Mouse (Mus musculus) hindbrain, embryonic 15.5 days (tissue): ENCODE measurements around the gene Chrna5. TPM values are rescaled to one million over a fixed set of nuclear protein-coding genes. Genes with fewer than 3 reads are reported as not detected.

ENCODE experiments used
- ATAC-seq: fragments of 200-750 bp; cut with Nextera tagmentation; 2 replicates; pipeline ENCODE4 v1.8.0; 2017; ENCODE audit warnings: low read depth, moderate number of reproducible peaks, moderate TSS enrichment; ENCODE audit not compliant: low FRiP score
- H3K27ac ChIP-seq: fragments of 300-500 bp; sonication (generic); replicated peaks from 2 replicates; pipeline ENCODE4 v1.5.1; 2015; ENCODE audit warnings: mild to moderate bottlenecking, inconsistent platforms
- H3K27me3 ChIP-seq: fragments of 300-500 bp; sonication (generic); 2 replicates; pipeline ENCODE4 v1.6.1; 2015; ENCODE audit warnings: control low read depth, inconsistent platforms
- H3K36me3 ChIP-seq: fragments of 300-500 bp; sonication (generic); 2 replicates; pipeline ENCODE4 v1.6.1; 2015; ENCODE audit warnings: control low read depth, inconsistent platforms
- H3K4me1 ChIP-seq: fragments of 300-500 bp; sonication (generic); replicated peaks from 2 replicates; pipeline ENCODE4 v1.6.1; 2015; ENCODE audit warnings: control low read depth, inconsistent platforms
- H3K4me2 ChIP-seq: fragments of 300-500 bp; sonication (generic); 2 replicates; pipeline ENCODE4 v1.6.1; 2015; ENCODE audit warnings: moderate library complexity, mild to moderate bottlenecking, inconsistent platforms
- H3K4me3 ChIP-seq: fragments of 300-500 bp; sonication (generic); 2 replicates; pipeline ENCODE4 v1.5.1; 2015; ENCODE audit warnings: mild to moderate bottlenecking, inconsistent platforms
- H3K9ac ChIP-seq: fragments of 300-500 bp; sonication (generic); 2 replicates; pipeline ENCODE4 v1.6.1; 2015; ENCODE audit warnings: inconsistent platforms
- H3K9me3 ChIP-seq: fragments of 300-500 bp; sonication (generic); 2 replicates; pipeline ENCODE4 v1.6.1; 2016; ENCODE audit warnings: control low read depth, inconsistent platforms
- WGBS: fragments of 180-500 bp; shearing (Covaris S2); methylation state at CpG from one replicate; pipeline ENCODE4 v1.1.7; 2015; 5-methylcytosine and 5-hydroxymethylcytosine counted together
- polyA plus RNA-seq: library from polyadenylated mRNA; unstranded; fragments of >200 nt; fragmentation: Nextera tagmentation; extraction: Ambion mirVana; gene quantifications from 2 replicates; pipeline ENCODE4 v1.2.1, GENCODE M21; 2015

Chrna5 gene
- polyA plus RNA-seq, 1 experiment from 2014 or later = 4.5 TPM

DNA sequence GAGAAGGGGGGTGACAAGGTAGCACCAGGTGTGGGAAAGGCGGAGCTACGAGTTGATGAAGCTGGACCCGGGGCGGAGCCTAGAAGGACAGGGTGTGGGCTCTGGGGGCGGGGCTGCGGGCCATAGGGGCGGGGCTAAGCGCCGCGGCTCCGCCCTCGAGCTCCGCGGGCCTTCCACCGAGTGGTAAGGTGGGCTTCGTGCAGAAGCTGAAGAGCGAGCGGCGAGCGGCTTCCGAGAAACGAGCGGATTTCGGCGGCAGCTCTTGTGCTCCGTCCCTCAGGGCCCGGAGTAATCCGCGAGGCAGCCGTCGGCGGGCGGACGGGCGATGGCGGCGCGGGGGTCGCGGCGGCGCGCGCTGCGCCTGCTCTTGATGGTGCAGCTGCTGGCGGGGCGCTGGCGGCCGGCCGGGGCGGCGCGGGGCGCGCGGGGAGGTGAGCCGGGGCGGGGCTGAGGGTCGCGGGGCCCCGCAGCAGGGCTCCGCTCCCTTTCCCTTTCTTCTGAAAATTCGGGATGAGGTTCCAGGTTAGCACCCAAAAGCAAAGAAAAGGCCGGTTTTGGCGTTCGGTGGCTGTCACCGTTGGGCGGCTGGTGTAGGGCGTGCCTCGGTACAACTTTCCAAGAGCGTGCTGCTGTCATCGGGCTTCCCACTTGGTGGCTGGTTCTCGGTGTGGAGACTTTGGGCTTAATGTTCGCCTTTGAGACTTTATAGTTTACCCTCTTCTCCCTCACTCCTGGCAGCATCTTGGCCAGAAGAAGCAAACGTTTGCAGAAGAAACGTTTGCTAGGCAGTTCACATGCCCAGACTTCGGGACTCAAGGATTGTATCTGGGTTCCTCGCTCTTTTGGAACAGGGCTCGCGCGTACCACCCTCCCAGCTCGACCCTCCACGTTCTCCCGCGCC is 861 bp downstream of the Chrna5 start:
- Histone ChIP-seq H3K4me2 (peak overlapping the region; percentile 85), H3K27ac (0 out of 2 replicates have a peak overlapping the region, but pooled peaks have one; percentile 3), H3K9ac (peak overlapping the region; percentile 60), H3K9me3 (no peaks in the 10 kb centered on the region), H3K27me3 (peaks cover 14% of the 10 kb centered on the region), H3K36me3 (no peaks in the 10 kb centered on the region), H3K4me1 (peaks cover 30% of the 10 kb centered on the region), H3K4me3 (peak overlapping the region; percentile 48)
- under 1% methylated on average over 61 of the region's 85 CpGs for WGBS
- ATAC-seq = peak; percentile 89

GRCm38 (mm10) chr9:54982401-54982800 is 1.7 kb downstream of the Chrna5 start:
- WGBS = 7% methylated on average over 7 of the region's 7 CpGs
- H3K9ac ChIP-seq = no peak overlapping the region
- H3K27ac ChIP-seq = no peak overlapping the region

DNA sequence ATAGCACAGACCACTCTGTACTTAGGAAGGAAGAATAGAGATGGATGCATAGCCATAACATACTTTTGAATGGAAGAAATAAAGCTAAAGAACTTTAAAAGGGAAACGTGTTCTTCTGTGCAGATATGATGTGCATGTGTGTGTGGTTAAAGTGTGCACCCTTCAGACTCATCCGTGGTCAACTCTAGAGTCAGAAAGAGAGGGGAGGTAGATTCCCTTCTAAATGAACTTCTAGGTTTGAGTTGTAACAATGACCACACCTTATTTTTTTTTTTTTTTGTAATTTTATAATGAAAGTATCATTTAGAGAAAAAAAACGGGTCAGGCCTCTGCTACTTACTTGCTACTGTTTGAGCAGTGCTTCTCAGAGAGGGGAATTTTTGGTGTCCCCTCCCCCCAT is 9.7 kb downstream of the Chrna5 start:
- Histone ChIP-seq H3K36me3 (no peaks in the 10 kb centered on the region), H3K4me3 (no peak overlapping the region), H3K27ac (no peak overlapping the region), H3K9ac (no peak overlapping the region), H3K4me2 (no peak overlapping the region), H3K27me3 (no peaks in the 10 kb centered on the region), H3K4me1 (no peaks in the 10 kb centered on the region), H3K9me3 (no peaks in the 10 kb centered on the region)
- no peak for ATAC-seq
- WGBS = 81% methylated on average over 3 of the region's 3 CpGs

More at GRCm38 (mm10) chr9:54982401-54982800, 1.7 kb downstream of the Chrna5 start:
- peaks cover 30% of the 10 kb centered on the region for H3K4me1 ChIP-seq
- no peaks in the 10 kb centered on the region for H3K36me3 ChIP-seq
- peak overlapping the region; percentile 85 for H3K4me2 ChIP-seq
- H3K27me3 ChIP-seq = peaks cover 14% of the 10 kb centered on the region
- H3K9me3 ChIP-seq = no peaks in the 10 kb centered on the region
- ATAC-seq = no peak
- peak overlapping the region; percentile 48 for H3K4me3 ChIP-seq

GRCm38 (mm10) chr9:54994381-54994780 is 13.7 kb downstream of the Chrna5 start:
- 41% methylated on average over 3 of the region's 3 CpGs for WGBS
- no peak overlapping the region for H3K9ac ChIP-seq
- no peaks in the 10 kb centered on the region for H3K9me3 ChIP-seq
- no peak for ATAC-seq
- no peaks in the 10 kb centered on the region for H3K4me1 ChIP-seq
- H3K36me3 ChIP-seq = no peaks in the 10 kb centered on the region
- H3K4me2 ChIP-seq = no peak overlapping the region
- no peak overlapping the region for H3K27ac ChIP-seq
- no peak overlapping the region for H3K4me3 ChIP-seq
- H3K27me3 ChIP-seq = no peaks in the 10 kb centered on the region

GRCm38 (mm10) chr9:54995645-54996044 is 15.0 kb downstream of the Chrna5 start:
- WGBS = 86% methylated on average over 3 of the region's 3 CpGs
- Histone ChIP-seq H3K27ac (no peak overlapping the region), H3K4me1 (no peaks in the 10 kb centered on the region), H3K4me3 (no peak overlapping the region), H3K9ac (no peak overlapping the region), H3K27me3 (no peaks in the 10 kb centered on the region), H3K4me2 (no peak overlapping the region), H3K9me3 (no peaks in the 10 kb centered on the region), H3K36me3 (no peaks in the 10 kb centered on the region)
- ATAC-seq = no peak

DNA sequence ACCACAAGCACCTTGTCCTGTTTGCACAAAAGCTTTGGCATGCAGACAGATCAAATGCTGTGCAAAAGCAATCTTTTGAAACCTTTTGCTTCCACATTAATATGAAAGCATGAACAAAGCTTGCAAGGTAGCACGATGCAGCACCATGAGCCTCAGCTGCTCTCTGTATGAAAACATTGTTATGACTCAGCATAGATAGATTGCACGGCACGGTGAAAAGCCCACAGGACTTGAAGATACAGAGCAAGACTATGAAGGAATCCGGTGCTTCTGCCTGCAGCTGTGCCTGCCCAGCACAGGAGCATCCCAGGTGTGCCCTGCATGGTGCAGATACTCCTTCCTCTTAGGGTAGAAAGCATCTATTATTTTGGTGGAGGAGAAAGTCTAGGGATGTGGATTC is 22.9 kb downstream of the Chrna5 start:
- 44% methylated on average over 4 of the region's 4 CpGs for WGBS
- Histone ChIP-seq H3K4me3 (no peak overlapping the region), H3K9me3 (no peaks in the 10 kb centered on the region), H3K36me3 (no peaks in the 10 kb centered on the region), H3K4me2 (no peak overlapping the region), H3K9ac (no peak overlapping the region), H3K27ac (no peak overlapping the region), H3K27me3 (no peaks in the 10 kb centered on the region), H3K4me1 (peaks cover 5% of the 10 kb centered on the region; the same call in 1 of the 2 replicates)
- no peak for ATAC-seq

DNA sequence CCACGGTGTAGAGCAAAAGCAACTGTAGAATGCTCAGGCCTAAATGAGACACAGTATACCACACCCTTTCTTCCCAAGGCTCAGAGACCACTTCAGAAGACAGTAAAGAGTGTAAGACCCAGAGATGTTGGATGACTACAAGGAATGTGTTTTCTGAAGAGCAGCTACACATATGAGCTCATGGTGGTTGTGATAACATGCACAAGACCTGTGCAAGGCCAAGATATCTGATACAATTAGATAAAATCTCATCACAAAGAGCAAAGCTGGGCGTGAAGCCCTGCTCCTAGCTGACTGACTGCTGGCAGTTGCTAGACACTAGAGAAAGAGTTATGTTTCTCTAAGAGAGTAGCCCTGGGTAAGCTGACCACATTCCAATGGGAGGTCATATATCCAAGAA is 29.0 kb downstream of the Chrna5 start:
- no peak overlapping the region for H3K9ac ChIP-seq
- H3K27ac ChIP-seq = no peak overlapping the region
- H3K9me3 ChIP-seq = no peaks in the 10 kb centered on the region
- no peaks in the 10 kb centered on the region for H3K36me3 ChIP-seq
- H3K4me1 ChIP-seq = no peaks in the 10 kb centered on the region
- no peaks in the 10 kb centered on the region for H3K27me3 ChIP-seq
- no peak overlapping the region for H3K4me2 ChIP-seq
- no peak for ATAC-seq
- no peak overlapping the region for H3K4me3 ChIP-seq
- 86% methylated on average over 2 of the region's 2 CpGs for WGBS

GRCm38 (mm10) chr9:55010588-55011350 is 30.1 kb downstream of the Chrna5 start:
- no peak overlapping the region for H3K27ac ChIP-seq
- ATAC-seq = no peak
- 53% methylated on average over 6 of the region's 6 CpGs for WGBS
- H3K9me3 ChIP-seq = no peaks in the 10 kb centered on the region
- no peak overlapping the region for H3K4me2 ChIP-seq
- H3K9ac ChIP-seq = no peak overlapping the region
- no peaks in the 10 kb centered on the region for H3K27me3 ChIP-seq
- H3K4me3 ChIP-seq = no peak overlapping the region
- H3K4me1 ChIP-seq = no peaks in the 10 kb centered on the region
- peaks cover 3% of the 10 kb centered on the region; the same call in 1 of the 2 replicates for H3K36me3 ChIP-seq

DNA sequence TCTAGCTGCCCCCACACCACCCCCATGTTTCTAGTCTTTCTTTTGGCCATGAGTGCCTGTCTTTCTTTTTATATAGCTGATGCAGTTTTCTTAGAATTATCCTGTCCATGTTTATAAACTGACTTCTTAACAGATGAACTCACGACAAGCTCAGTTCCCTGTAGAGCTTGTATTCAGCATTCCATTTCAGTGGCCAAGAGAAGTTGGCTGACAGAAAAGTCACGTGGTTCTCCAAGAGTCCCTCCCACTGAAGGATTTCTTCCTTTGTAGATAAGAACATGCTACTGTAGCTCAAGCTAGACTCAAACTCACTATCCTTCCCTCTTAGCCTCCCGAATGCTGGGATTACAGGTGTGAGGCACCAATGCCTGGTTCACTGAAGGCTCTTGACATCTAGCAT is 36.2 kb downstream of the Chrna5 start:
- no peaks in the 10 kb centered on the region for H3K4me1 ChIP-seq
- H3K4me3 ChIP-seq = no peak overlapping the region
- H3K4me2 ChIP-seq = no peak overlapping the region
- H3K27ac ChIP-seq = no peak overlapping the region
- WGBS = 78% methylated on average over 3 of the region's 3 CpGs
- H3K36me3 ChIP-seq = peaks cover 3% of the 10 kb centered on the region; the same call in 1 of the 2 replicates
- no peaks in the 10 kb centered on the region for H3K27me3 ChIP-seq
- no peak for ATAC-seq
- no peaks in the 10 kb centered on the region for H3K9me3 ChIP-seq
- no peak overlapping the region for H3K9ac ChIP-seq

GRCm38 (mm10) chr9:55023326-55023725 is 42.6 kb downstream of the Chrna5 start:
- ATAC-seq = no peak

DNA sequence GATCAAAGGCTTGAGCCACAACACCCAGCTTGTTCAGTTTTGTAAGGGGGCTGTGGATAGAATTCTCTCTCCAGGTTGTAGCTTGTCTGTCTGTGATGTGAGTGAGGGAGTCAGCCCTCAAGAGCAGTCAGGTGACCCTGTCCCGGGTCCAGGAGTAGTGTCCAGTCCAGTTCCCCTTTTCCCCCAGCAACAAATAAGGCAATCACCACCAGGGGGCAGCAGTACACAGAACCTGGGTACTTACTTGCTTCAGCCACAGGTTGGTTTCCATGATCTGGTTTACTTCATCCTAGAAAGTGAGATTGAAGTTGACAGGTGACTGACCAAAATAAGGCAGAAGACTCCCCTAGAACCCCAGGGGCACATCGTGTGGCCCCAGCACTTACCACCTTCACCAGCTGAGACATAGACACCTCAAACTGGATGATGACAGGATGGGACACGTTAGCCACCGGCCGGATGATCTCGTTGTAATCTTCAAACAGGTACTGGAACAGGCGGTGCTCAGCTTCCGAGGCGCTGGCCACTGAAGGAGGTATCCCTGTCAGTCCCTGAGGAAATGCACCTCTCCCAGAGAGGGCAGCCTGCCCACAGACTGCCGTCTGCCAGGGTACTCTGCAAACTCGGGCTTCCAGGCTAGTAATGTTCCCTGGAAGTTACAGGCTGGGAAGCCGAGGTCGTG is 43.4 kb downstream of the Chrna5 start:
- Histone ChIP-seq H3K27me3 (no peaks in the 10 kb centered on the region), H3K4me2 (no peak overlapping the region), H3K27ac (no peak overlapping the region), H3K9me3 (no peaks in the 10 kb centered on the region), H3K36me3 (no peaks in the 10 kb centered on the region), H3K4me1 (peaks cover 16% of the 10 kb centered on the region; the same call in 1 of the 2 replicates), H3K4me3 (no peak overlapping the region), H3K9ac (no peak overlapping the region)
- ATAC-seq = no peak
- WGBS = 41% methylated on average over 13 of the region's 13 CpGs

More at GRCm38 (mm10) chr9:55023326-55023725, 42.6 kb downstream of the Chrna5 start:
- no peak overlapping the region for H3K4me2 ChIP-seq
- no peaks in the 10 kb centered on the region for H3K36me3 ChIP-seq
- no peak overlapping the region for H3K4me3 ChIP-seq
- WGBS = 86% methylated on average over 5 of the region's 5 CpGs
- peaks cover 16% of the 10 kb centered on the region; the same call in 1 of the 2 replicates for H3K4me1 ChIP-seq
- no peak overlapping the region for H3K27ac ChIP-seq
- H3K9me3 ChIP-seq = no peaks in the 10 kb centered on the region
- H3K27me3 ChIP-seq = no peaks in the 10 kb centered on the region
- H3K9ac ChIP-seq = no peak overlapping the region
